Mouse (Mus musculus): ENCODE results near the gene Sdha. TPM values are rescaled to one million over a fixed set of nuclear protein-coding genes. Genes with fewer than 3 reads are reported as not detected.

The Sdha gene
- 346 and 441 TPM in 2 replicates for polyA plus RNA-seq (2014; fragmentation: Nextera tagmentation; extraction: Ambion mirVana)

DNA sequence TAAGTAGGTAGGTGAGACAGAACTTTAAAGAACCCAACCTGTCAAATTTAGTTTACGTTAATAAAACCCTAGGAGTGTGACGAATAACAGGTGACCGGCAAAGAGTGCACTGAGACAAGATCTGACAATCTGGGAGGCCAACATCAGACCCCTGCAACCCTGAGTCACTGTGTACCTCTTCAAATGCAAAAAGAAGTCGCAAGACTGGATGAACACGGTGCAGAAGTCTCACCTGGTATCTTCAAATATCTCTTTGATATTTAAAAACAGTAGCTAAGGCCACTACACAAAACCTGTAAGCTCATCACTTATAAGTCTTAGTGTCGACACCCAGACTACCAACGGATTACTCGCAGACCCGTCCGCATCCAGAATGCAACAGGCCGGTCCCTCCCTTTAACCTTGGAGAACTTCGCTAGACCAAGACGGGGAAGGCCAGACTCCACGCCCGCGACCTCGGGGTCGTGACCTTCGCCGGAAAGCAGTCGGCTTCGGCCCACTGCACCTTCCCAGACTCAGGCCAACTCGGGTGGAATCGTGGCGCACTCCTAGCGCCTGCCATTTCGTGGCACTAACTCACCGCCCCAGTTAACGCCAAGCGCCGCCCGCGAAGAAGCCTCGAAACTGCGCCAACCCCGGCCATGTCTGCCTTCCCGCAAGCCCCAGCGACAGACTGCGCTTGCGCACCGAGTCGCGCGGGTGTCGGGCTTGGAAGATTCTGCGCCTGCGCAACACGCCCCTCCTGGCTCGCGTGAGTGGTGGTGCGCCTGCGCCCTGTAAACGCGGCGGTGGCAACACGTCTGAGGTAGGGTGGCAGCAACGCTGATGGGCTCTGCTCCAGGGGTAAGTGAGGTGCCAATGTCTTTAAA, at the start of gene Sdha, which contains the start of gene Ccdc127:
Sdha (minus strand) TSS at position 715 of the 869 bp plus-strand sequence.
Ccdc127 (plus strand) TSS at position 744 of the 869 bp plus-strand sequence.
- peak within 1 kb of the TSS; percentile 91 for H3K9ac ChIP-seq (ENCODE audit: low read depth, low read length)
- 2% methylated on average over 57 of the region's 57 CpGs for WGBS (ENCODE audit: insufficient replicate concordance)

DNA sequence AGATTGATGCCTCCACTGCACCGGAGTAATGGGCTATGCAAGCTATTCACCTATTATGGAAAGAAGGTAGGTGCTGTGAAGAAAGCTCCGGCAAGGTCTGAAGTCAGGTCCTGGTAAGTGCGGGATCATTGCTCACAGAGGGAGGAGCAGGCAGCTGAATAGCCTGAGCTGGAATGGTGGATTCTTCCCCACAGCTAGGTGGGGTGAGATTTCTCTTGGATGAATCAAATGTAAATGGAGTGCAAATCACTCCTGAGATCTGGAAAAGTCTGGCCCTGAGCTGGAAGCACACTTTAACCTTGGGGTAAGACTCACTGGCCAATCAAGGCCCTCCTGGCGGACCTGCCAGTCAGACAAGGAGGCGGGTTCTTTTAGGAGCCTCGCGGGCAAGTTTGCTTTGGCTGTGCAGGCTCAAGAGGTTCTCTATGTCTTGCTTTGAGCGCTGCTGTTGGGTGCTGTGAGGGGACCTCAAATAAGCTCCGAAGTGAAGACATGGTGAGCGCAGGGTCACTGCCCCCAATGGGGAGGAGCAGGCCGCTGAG, 49.3 kb upstream of the Sdha start, which contains the start of gene Ftl1-ps1:
Ftl1-ps1 (plus strand) TSS at position 397 of the 542 bp plus-strand sequence.
- Histone ChIP-seq H3K9ac (ENCODE audit: low read depth, low read length) (no peak within 1 kb of the TSS), H3K27me3 (ENCODE audit: control insufficient read depth, insufficient read depth, low read length) (no peaks in the 10 kb centered on the region), H3K27ac (ENCODE audit: low read depth, low read length) (no peak within 1 kb of the TSS), H3K4me3 (ENCODE audit: low read depth, low read length) (no peak within 1 kb of the TSS), H3K4me2 (peak within 1 kb of the TSS; percentile 51), H3K4me1 (ENCODE audit: control insufficient read depth, insufficient read depth, low read length) (no peaks in the 10 kb centered on the region), H3K9me3 (replicated peaks; ENCODE audit: control insufficient read depth, low read length) (no peaks in the 10 kb centered on the region), H3K36me3 (ENCODE audit: control insufficient read depth, insufficient read depth, low read length) (no peaks in the 10 kb centered on the region)
- no peak for ATAC-seq (replicated peaks; ENCODE audit: insufficient number of reproducible peaks, low FRiP score, low TSS enrichment)
- 11% methylated on average over 11 of the region's 11 CpGs for WGBS (ENCODE audit: insufficient replicate concordance)

More for the DNA sequence above, at the start of gene Sdha, which contains the start of gene Ccdc127:
- no peaks in the 10 kb centered on the region for H3K36me3 ChIP-seq (ENCODE audit: control insufficient read depth, insufficient read depth, low read length)
- H3K27ac ChIP-seq (ENCODE audit: low read depth, low read length): peak within 1 kb of the TSS; percentile 85
- H3K4me2 ChIP-seq: peak within 1 kb of the TSS; percentile 75
- peak within 1 kb of the TSS; percentile 73 for H3K4me3 ChIP-seq (ENCODE audit: low read depth, low read length)
- peaks cover 9% of the 10 kb centered on the region; the same call in 1 of the 2 replicates for H3K4me1 ChIP-seq (ENCODE audit: control insufficient read depth, insufficient read depth, low read length)
- H3K9me3 ChIP-seq (replicated peaks; ENCODE audit: control insufficient read depth, low read length): no peaks in the 10 kb centered on the region
- ATAC-seq (replicated peaks; ENCODE audit: insufficient number of reproducible peaks, low FRiP score, low TSS enrichment): peak; percentile 94
- no peaks in the 10 kb centered on the region for H3K27me3 ChIP-seq (ENCODE audit: control insufficient read depth, insufficient read depth, low read length)

DNA sequence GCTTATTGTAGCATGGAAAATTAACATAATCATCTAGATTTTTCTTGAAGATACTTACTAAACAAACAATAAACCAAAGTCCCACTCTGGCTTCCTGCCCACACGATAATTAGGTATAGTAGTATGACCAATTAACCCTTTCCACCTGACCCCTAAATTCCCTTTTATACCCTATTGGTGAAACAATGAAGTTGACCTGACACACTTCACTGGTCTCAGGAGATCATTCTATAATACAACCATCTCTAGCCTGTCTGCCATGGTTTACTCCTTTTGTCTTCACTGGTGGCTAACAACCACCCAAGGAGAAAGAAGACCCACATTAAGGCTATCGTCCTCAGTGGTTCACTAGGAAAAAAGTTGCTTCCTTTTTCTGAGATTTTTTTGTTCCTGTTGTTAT, 41.1 kb upstream of the Sdha start:
- Histone ChIP-seq H3K4me2 (no peak overlapping the region), H3K27me3 (ENCODE audit: control insufficient read depth, insufficient read depth, low read length) (no peaks in the 10 kb centered on the region), H3K36me3 (ENCODE audit: control insufficient read depth, insufficient read depth, low read length) (no peaks in the 10 kb centered on the region), H3K4me3 (ENCODE audit: low read depth, low read length) (no peak overlapping the region), H3K9ac (ENCODE audit: low read depth, low read length) (no peak overlapping the region), H3K4me1 (ENCODE audit: control insufficient read depth, insufficient read depth, low read length) (no peaks in the 10 kb centered on the region), H3K9me3 (replicated peaks; ENCODE audit: control insufficient read depth, low read length) (no peaks in the 10 kb centered on the region), H3K27ac (ENCODE audit: low read depth, low read length) (no peak overlapping the region)
- ATAC-seq (replicated peaks; ENCODE audit: insufficient number of reproducible peaks, low FRiP score, low TSS enrichment): no peak
- 69% methylated on average over 2 of the region's 2 CpGs for WGBS (ENCODE audit: insufficient replicate concordance)

DNA sequence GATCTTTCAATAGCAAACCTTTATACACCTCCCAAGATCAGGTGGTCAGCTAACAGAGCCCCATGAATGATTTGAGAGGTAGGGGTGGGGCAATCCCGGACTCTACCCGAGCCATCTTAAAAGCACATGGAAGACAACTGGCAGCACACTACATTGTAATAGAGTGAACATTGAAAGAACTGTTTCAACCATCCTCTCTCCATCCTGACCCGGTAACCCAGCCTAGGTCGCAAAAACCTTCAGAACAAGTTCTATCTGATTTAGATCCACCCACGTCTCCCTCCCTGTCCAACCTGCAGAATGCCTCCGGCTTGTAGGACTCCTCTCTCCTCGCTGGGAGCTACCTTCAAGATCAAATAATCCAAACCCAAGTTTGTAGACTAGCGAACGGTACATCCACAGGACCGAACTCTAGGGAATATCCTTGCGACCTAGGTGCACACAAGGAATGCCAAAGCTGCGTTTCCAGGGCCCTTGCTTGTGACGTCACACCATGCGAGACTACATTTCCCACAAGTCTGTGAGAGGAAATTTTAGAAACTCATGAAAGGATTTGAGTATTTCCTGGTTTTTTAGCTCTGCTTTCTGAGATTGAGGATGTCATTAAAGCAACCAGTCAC, 40.4 kb upstream of the Sdha start, which contains the start of gene Zfp72:
Zfp72 (minus strand) TSS at position 466 of the 620 bp plus-strand sequence.
- no peaks in the 10 kb centered on the region for H3K36me3 ChIP-seq (ENCODE audit: control insufficient read depth, insufficient read depth, low read length)
- peak within 1 kb of the TSS; percentile 63 for H3K4me3 ChIP-seq (ENCODE audit: low read depth, low read length)
- H3K27me3 ChIP-seq (ENCODE audit: control insufficient read depth, insufficient read depth, low read length): no peaks in the 10 kb centered on the region
- H3K9ac ChIP-seq (ENCODE audit: low read depth, low read length): peak within 1 kb of the TSS; percentile 68
- ATAC-seq (replicated peaks; ENCODE audit: insufficient number of reproducible peaks, low FRiP score, low TSS enrichment): peak; percentile 77
- H3K4me1 ChIP-seq (ENCODE audit: control insufficient read depth, insufficient read depth, low read length): no peaks in the 10 kb centered on the region
- under 1% methylated on average over 14 of the region's 14 CpGs for WGBS (ENCODE audit: insufficient replicate concordance)
- H3K9me3 ChIP-seq (replicated peaks; ENCODE audit: control insufficient read depth, low read length): no peaks in the 10 kb centered on the region
- peak within 1 kb of the TSS; percentile 61 for H3K4me2 ChIP-seq
- H3K27ac ChIP-seq (ENCODE audit: low read depth, low read length): no peak within 1 kb of the TSS

DNA sequence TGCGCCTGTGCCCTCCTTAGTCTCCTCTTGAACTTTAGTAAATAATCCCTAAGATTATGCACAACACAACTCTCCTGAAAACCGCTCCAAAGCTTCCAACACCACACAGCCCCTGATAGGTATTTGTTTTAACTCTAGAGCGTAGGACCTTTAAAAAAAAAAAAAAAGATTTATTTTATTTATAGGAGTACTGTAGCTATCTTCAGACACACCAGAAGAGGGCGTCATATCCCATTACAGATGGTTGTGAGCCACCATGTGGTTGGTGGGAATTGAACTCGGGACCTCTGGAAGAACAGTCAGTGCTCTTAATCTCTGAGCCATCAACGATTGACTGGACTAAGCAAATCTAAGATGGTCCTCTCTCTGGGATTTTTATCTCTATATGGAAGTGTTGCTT, 39.6 kb upstream of the Sdha start:
- Histone ChIP-seq H3K27ac (ENCODE audit: low read depth, low read length) (no peak overlapping the region), H3K4me1 (ENCODE audit: control insufficient read depth, insufficient read depth, low read length) (no peaks in the 10 kb centered on the region), H3K36me3 (ENCODE audit: control insufficient read depth, insufficient read depth, low read length) (no peaks in the 10 kb centered on the region), H3K4me3 (ENCODE audit: low read depth, low read length) (peak overlapping the region; percentile 63), H3K9me3 (replicated peaks; ENCODE audit: control insufficient read depth, low read length) (no peaks in the 10 kb centered on the region), H3K4me2 (peak overlapping the region; percentile 61), H3K9ac (ENCODE audit: low read depth, low read length) (no peak overlapping the region), H3K27me3 (ENCODE audit: control insufficient read depth, insufficient read depth, low read length) (no peaks in the 10 kb centered on the region)
- no peak for ATAC-seq (replicated peaks; ENCODE audit: insufficient number of reproducible peaks, low FRiP score, low TSS enrichment)
- 55% methylated on average over 6 of the region's 6 CpGs for WGBS (ENCODE audit: insufficient replicate concordance)

DNA sequence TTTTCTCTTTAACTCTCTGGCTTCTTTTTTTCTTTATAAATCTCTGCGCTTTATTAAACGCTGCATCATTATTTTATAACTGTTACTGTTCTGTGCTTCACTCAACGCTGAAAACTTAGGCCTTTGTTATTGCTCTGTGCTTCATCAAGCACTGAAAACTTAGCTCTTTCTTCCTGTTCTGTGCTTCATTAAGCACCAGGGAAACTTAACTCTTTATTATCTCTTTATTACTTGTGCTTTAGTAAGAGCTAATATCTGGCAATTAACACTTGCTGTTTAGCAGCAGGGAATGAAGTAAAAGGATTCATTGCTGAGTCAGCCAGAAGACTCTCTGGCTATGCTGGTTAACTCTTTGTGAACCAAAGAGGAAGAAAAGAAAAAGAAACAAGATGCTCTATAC, 32.2 kb upstream of the Sdha start:
- Histone ChIP-seq H3K9me3 (replicated peaks; ENCODE audit: control insufficient read depth, low read length) (no peaks in the 10 kb centered on the region), H3K4me2 (no peak overlapping the region), H3K36me3 (ENCODE audit: control insufficient read depth, insufficient read depth, low read length) (no peaks in the 10 kb centered on the region), H3K27ac (ENCODE audit: low read depth, low read length) (no peak overlapping the region), H3K9ac (ENCODE audit: low read depth, low read length) (no peak overlapping the region), H3K4me1 (ENCODE audit: control insufficient read depth, insufficient read depth, low read length) (no peaks in the 10 kb centered on the region), H3K27me3 (ENCODE audit: control insufficient read depth, insufficient read depth, low read length) (no peaks in the 10 kb centered on the region), H3K4me3 (ENCODE audit: low read depth, low read length) (no peak overlapping the region)
- 69% methylated on average over 3 of the region's 3 CpGs for WGBS (ENCODE audit: insufficient replicate concordance)
- ATAC-seq (replicated peaks; ENCODE audit: insufficient number of reproducible peaks, low FRiP score, low TSS enrichment): no peak

DNA sequence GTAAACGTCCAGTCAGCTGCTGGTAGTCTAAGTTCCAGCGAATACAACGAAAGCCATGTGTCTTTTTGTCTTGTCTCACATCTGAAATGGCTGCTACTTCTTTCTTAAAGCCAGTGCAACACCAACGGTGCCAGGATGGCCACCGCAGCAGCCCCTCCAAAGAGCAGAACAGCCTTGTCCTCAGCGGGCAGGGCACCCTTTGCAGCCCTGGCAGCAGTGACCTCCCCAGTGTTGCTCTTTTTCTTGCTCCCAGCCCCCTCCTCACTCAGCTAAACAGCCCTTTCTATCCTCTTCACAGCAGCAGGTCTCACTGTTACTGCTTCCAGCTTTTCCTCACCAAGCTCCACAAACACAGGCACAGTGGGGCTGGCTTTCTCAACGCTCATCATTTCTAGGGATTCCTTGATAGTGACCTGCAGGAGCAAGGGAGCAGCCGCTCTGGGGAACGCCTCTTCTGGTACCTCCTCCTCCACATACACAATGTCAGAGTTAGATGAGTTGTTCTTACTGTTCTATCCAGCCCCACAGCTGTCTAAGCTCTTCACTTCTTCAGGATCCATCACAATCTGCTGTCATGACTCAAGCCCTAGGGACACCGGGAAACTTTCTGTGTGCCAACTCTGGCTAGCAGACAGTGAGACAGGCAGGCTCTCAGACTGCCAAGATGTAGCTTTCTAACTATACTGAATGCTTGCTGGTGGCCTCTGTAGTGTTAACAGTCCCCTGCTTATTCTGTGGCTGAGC, 31.6 kb upstream of the Sdha start:
- H3K4me1 ChIP-seq (ENCODE audit: control insufficient read depth, insufficient read depth, low read length): no peaks in the 10 kb centered on the region
- no peak overlapping the region for H3K9ac ChIP-seq (ENCODE audit: low read depth, low read length)
- H3K36me3 ChIP-seq (ENCODE audit: control insufficient read depth, insufficient read depth, low read length): no peaks in the 10 kb centered on the region
- no peak for ATAC-seq (replicated peaks; ENCODE audit: insufficient number of reproducible peaks, low FRiP score, low TSS enrichment)
- WGBS (ENCODE audit: insufficient replicate concordance): 65% methylated on average over 10 of the region's 10 CpGs
- 0 out of 2 replicates have a peak overlapping the region, but pooled peaks have one; percentile 10 for H3K27ac ChIP-seq (ENCODE audit: low read depth, low read length)
- no peak overlapping the region for H3K4me2 ChIP-seq
- no peaks in the 10 kb centered on the region for H3K9me3 ChIP-seq (replicated peaks; ENCODE audit: control insufficient read depth, low read length)
- H3K27me3 ChIP-seq (ENCODE audit: control insufficient read depth, insufficient read depth, low read length): no peaks in the 10 kb centered on the region
- H3K4me3 ChIP-seq (ENCODE audit: low read depth, low read length): no peak overlapping the region

DNA sequence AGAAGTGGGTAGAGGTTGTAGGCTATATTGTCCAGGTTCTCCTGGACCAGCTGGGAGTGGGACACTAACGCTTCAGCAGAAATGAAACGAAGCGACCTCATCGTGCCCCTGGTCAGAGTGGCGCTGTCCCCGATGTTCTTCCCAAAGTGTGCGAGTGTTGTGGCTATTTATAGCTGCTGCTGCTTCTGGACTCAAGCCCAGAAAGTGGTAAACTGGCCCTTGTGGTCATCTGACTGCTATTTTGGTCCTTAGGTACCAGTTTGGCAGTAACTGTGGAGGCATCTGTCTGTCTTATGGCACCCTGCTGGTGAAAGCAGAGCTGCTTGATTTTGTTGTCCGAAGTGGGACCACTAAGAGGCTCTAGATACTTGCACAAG, 13.8 kb upstream of the Sdha start, which contains the start of gene Lrrc14b:
Lrrc14b (minus strand) TSS at position 147 of the 377 bp plus-strand sequence.
- H3K9me3 ChIP-seq (replicated peaks; ENCODE audit: control insufficient read depth, low read length): no peaks in the 10 kb centered on the region
- peak within 1 kb of the TSS; percentile 87 for H3K27ac ChIP-seq (ENCODE audit: low read depth, low read length)
- peaks cover 11% of the 10 kb centered on the region for H3K36me3 ChIP-seq (ENCODE audit: control insufficient read depth, insufficient read depth, low read length)
- ATAC-seq (replicated peaks; ENCODE audit: insufficient number of reproducible peaks, low FRiP score, low TSS enrichment): peak; percentile 65; the same call in 1 of the 2 replicates
- H3K4me3 ChIP-seq (ENCODE audit: low read depth, low read length): peak within 1 kb of the TSS; percentile 23
- WGBS (ENCODE audit: insufficient replicate concordance): 48% methylated on average over 8 of the region's 8 CpGs
- H3K9ac ChIP-seq (ENCODE audit: low read depth, low read length): peak within 1 kb of the TSS; percentile 64
- H3K27me3 ChIP-seq (ENCODE audit: control insufficient read depth, insufficient read depth, low read length): no peaks in the 10 kb centered on the region
- H3K4me2 ChIP-seq: peak within 1 kb of the TSS; percentile 58
- H3K4me1 ChIP-seq (ENCODE audit: control insufficient read depth, insufficient read depth, low read length): peaks cover 9% of the 10 kb centered on the region
